Mouse (Mus musculus): ENCODE results near the gene Dgkb.

Dgkb gene

GRCm38 (mm10) chr12:37996417-37996946 lies 179.0 kb downstream of the Dgkb start:
- DNase-seq (ENCODE audit: low read depth, low spot score) = no peak

GRCm38 (mm10) chr12:38017674-38018073 lies 200.1 kb downstream of the Dgkb start:
- no peak for DNase-seq (ENCODE audit: low read depth, low spot score)

GRCm38 (mm10) chr12:38047256-38047655 lies 229.7 kb downstream of the Dgkb start:
- no peak for DNase-seq (ENCODE audit: low read depth, low spot score)

- DNase-seq (ENCODE audit: low read depth, low spot score) = no peak
These were observed 270.7 kb downstream of the Dgkb start for GRCm38 (mm10) chr12:38088224-38088623.

- no peak for DNase-seq (ENCODE audit: low read depth, low spot score)
These were observed 294.4 kb downstream of the Dgkb start for GRCm38 (mm10) chr12:38111928-38112327.

GRCm38 (mm10) chr12:38114990-38115615 lies 297.6 kb downstream of the Dgkb start:
- DNase-seq (ENCODE audit: low read depth, low spot score) = peak; percentile 35

- DNase-seq (ENCODE audit: low read depth, low spot score) = peak; percentile 35
These were observed 306.0 kb downstream of the Dgkb start for GRCm38 (mm10) chr12:38123524-38123923.

GRCm38 (mm10) chr12:38125297-38125696 lies 307.8 kb downstream of the Dgkb start:
- DNase-seq (ENCODE audit: low read depth, low spot score) = no peak

GRCm38 (mm10) chr12:38130209-38130915 lies 312.8 kb downstream of the Dgkb start:
- peak; percentile 42 for DNase-seq (ENCODE audit: low read depth, low spot score)

- DNase-seq (ENCODE audit: low read depth, low spot score) = peak; percentile 6
These were observed 318.9 kb downstream of the Dgkb start for GRCm38 (mm10) chr12:38136379-38136778.

- peak; percentile 8 for DNase-seq (ENCODE audit: low read depth, low spot score)
These were observed 322.5 kb downstream of the Dgkb start for GRCm38 (mm10) chr12:38140039-38140438.

GRCm38 (mm10) chr12:38232665-38233064 lies 415.1 kb downstream of the Dgkb start:
- no peak for DNase-seq (ENCODE audit: low read depth, low spot score)

GRCm38 (mm10) chr12:38268856-38269255 lies 451.3 kb downstream of the Dgkb start:
- no peak for DNase-seq (ENCODE audit: low read depth, low spot score)

GRCm38 (mm10) chr12:38301497-38301896 lies 484.0 kb downstream of the Dgkb start:
- no peak for DNase-seq (ENCODE audit: low read depth, low spot score)

GRCm38 (mm10) chr12:38303841-38304240 lies 486.3 kb downstream of the Dgkb start:
- no peak for DNase-seq (ENCODE audit: low read depth, low spot score)

GRCm38 (mm10) chr12:38304245-38304644 lies 486.7 kb downstream of the Dgkb start:
- DNase-seq (ENCODE audit: low read depth, low spot score) = no peak

GRCm38 (mm10) chr12:38309885-38310284 lies 492.4 kb downstream of the Dgkb start:
- no peak for DNase-seq (ENCODE audit: low read depth, low spot score)

- no peak for DNase-seq (ENCODE audit: low read depth, low spot score)
These were observed 510.3 kb downstream of the Dgkb start for GRCm38 (mm10) chr12:38327729-38328271.

- DNase-seq (ENCODE audit: low read depth, low spot score) = no peak
These were observed 511.3 kb downstream of the Dgkb start for GRCm38 (mm10) chr12:38328779-38329178.

GRCm38 (mm10) chr12:38342657-38343056 lies 525.1 kb downstream of the Dgkb start:
- peak; percentile 64 for DNase-seq (ENCODE audit: low read depth, low spot score)

- DNase-seq (ENCODE audit: low read depth, low spot score) = no peak
These were observed 535.0 kb downstream of the Dgkb start for GRCm38 (mm10) chr12:38352481-38352880.

- DNase-seq (ENCODE audit: low read depth, low spot score) = no peak
These were observed 538.9 kb downstream of the Dgkb start for GRCm38 (mm10) chr12:38356386-38356785.

GRCm38 (mm10) chr12:38361491-38361890 lies 544.0 kb downstream of the Dgkb start:
- DNase-seq (ENCODE audit: low read depth, low spot score) = no peak

All from forelimb bud, embryonic 11.5 days (tissue).